Mouse (Mus musculus): Measurements from ENCODE around the gene Amh. TPM values are rescaled to one million over a fixed set of nuclear protein-coding genes. Genes with fewer than 3 reads are reported as not detected.

Amh gene
- polyA plus RNA-seq, 1 experiment = 0.43 TPM

DNA sequence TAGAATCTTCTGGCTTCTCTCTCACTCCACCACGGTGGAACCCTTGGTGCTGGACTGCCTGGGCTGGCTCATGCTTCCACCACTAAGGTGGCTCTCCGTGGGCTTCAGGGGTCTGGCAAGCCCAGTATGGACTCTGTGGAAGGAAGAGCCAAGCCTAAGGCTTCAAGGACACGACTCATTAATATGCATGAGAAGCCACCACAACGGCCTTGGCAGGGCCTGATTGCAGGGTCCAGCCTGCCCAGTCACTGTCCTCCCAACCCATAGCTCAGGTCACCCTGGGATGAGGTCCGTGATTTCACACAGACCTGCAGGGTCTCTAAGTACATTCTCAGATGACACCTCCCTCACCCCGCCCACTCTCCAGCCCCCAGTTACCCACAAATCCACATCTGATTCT is 34.8 kb downstream of the Amh start:
- Histone ChIP-seq H3K4me1 (ENCODE audit: control insufficient read depth) (peaks cover 17% of the 10 kb centered on the region), H3K4me3 (replicated peaks) (no peak overlapping the region), H3K27me3 (ENCODE audit: control insufficient read depth) (peaks cover 97% of the 10 kb centered on the region), H3K9me3 (ENCODE audit: control insufficient read depth, low read length) (peaks cover 11% of the 10 kb centered on the region), H3K36me3 (ENCODE audit: control insufficient read depth) (no peaks in the 10 kb centered on the region)
- TF ChIP-seq GATA1 (IDR thresholded peaks at IDR 0.05; ENCODE audit: low read length) (no peak), TAL1 (IDR thresholded peaks at IDR 0.05; ENCODE audit: low read length) (no peak)

GRCm38 (mm10) chr10:80841685-80842084 is 36.6 kb downstream of the Amh start:
- no peaks in the 10 kb centered on the region for H3K36me3 ChIP-seq (ENCODE audit: control insufficient read depth)
- H3K9me3 ChIP-seq (ENCODE audit: control insufficient read depth, low read length) = no peaks in the 10 kb centered on the region; the same call in 1 of the 2 replicates
- H3K4me3 ChIP-seq (replicated peaks) = no peak overlapping the region
- TF ChIP-seq TAL1 (IDR thresholded peaks at IDR 0.05; ENCODE audit: low read length) (no peak), GATA1 (IDR thresholded peaks at IDR 0.05; ENCODE audit: low read length) (no peak)
- peaks cover 14% of the 10 kb centered on the region for H3K4me1 ChIP-seq (ENCODE audit: control insufficient read depth)
- peaks cover 97% of the 10 kb centered on the region for H3K27me3 ChIP-seq (ENCODE audit: control insufficient read depth)

GRCm38 (mm10) chr10:80842334-80842733 is 37.3 kb downstream of the Amh start:
- Histone ChIP-seq H3K27me3 (ENCODE audit: control insufficient read depth) (peaks cover 96% of the 10 kb centered on the region), H3K4me3 (replicated peaks) (no peak overlapping the region), H3K4me1 (ENCODE audit: control insufficient read depth) (peaks cover 8% of the 10 kb centered on the region)

GRCm38 (mm10) chr10:80843087-80843930 is 38.3 kb downstream of the Amh start:
- TF ChIP-seq TAL1 (IDR thresholded peaks at IDR 0.05; ENCODE audit: low read length) (no peak), GATA1 (IDR thresholded peaks at IDR 0.05; ENCODE audit: low read length) (no peak)
- no peaks in the 10 kb centered on the region; the same call in 1 of the 2 replicates for H3K9me3 ChIP-seq (ENCODE audit: control insufficient read depth, low read length)
- H3K4me3 ChIP-seq (replicated peaks) = no peak overlapping the region
- peaks cover 8% of the 10 kb centered on the region for H3K4me1 ChIP-seq (ENCODE audit: control insufficient read depth)
- H3K27me3 ChIP-seq (ENCODE audit: control insufficient read depth) = peaks cover 86% of the 10 kb centered on the region
- H3K36me3 ChIP-seq (ENCODE audit: control insufficient read depth) = no peaks in the 10 kb centered on the region

More at GRCm38 (mm10) chr10:80842334-80842733, 37.3 kb downstream of the Amh start:
- no peaks in the 10 kb centered on the region for H3K36me3 ChIP-seq (ENCODE audit: control insufficient read depth)
- TF ChIP-seq TAL1 (IDR thresholded peaks at IDR 0.05; ENCODE audit: low read length) (no peak), GATA1 (IDR thresholded peaks at IDR 0.05; ENCODE audit: low read length) (no peak)
- H3K9me3 ChIP-seq (ENCODE audit: control insufficient read depth, low read length) = no peaks in the 10 kb centered on the region; the same call in 1 of the 2 replicates

- no peak within 1 kb of the TSS for H3K4me3 ChIP-seq (replicated peaks)
- H3K4me1 ChIP-seq (ENCODE audit: control insufficient read depth) = peaks cover 15% of the 10 kb centered on the region
- no peaks in the 10 kb centered on the region for H3K36me3 ChIP-seq (ENCODE audit: control insufficient read depth)
- peaks cover 79% of the 10 kb centered on the region for H3K27me3 ChIP-seq (ENCODE audit: control insufficient read depth)
- H3K9me3 ChIP-seq (ENCODE audit: control insufficient read depth, low read length) = no peaks in the 10 kb centered on the region; the same call in 1 of the 2 replicates
- TF ChIP-seq GATA1 (IDR thresholded peaks at IDR 0.05; ENCODE audit: low read length) (no peak), TAL1 (IDR thresholded peaks at IDR 0.05; ENCODE audit: low read length) (no peak)
Observed at GRCm38 (mm10) chr10:80843931-80844547, 39.0 kb downstream of the Amh start, which contains the start of gene Lingo3. Lingo3 (minus strand) TSS chr10:80844039.

DNA sequence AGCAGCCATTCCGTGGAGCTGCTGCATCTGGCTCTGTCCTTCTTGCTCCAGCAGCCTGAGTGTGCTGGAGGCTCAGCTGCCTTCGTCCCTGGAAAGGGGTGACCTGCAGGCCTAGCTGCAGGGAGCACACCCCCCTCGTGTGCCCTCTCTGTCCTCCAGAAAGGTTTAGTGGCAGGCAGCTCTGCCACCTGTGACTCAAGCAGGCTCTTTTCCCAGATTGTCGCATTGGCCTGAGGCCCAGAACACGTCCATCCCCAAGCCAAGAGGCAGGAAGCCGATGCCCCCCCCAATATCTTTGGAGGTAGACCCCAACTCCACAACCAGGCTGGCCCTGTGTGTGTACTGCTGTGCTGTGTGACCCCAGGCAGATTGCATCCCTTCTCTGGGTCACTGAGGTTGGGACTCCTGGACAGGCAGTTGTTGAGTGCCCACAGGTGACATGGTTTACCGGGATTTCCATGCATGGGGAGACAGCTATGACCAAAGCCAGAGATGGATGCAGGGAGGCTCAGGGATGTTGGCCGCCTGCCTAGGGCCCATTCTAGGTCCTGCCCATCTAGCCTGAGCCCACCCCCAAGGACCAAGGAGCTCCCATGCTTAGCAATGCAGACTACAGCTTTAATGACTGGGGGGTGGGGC is 40.1 kb downstream of the Amh start:
- Histone ChIP-seq H3K27me3 (ENCODE audit: control insufficient read depth) (peaks cover 71% of the 10 kb centered on the region), H3K4me3 (replicated peaks) (no peak overlapping the region), H3K4me1 (ENCODE audit: control insufficient read depth) (peaks cover 26% of the 10 kb centered on the region), H3K9me3 (ENCODE audit: control insufficient read depth, low read length) (no peaks in the 10 kb centered on the region; the same call in 1 of the 2 replicates), H3K36me3 (ENCODE audit: control insufficient read depth) (peaks cover 11% of the 10 kb centered on the region)
- TF ChIP-seq GATA1 (IDR thresholded peaks at IDR 0.05; ENCODE audit: low read length) = no peak
- TF ChIP-seq TAL1 (IDR thresholded peaks at IDR 0.05; ENCODE audit: low read length) = no peak

DNA sequence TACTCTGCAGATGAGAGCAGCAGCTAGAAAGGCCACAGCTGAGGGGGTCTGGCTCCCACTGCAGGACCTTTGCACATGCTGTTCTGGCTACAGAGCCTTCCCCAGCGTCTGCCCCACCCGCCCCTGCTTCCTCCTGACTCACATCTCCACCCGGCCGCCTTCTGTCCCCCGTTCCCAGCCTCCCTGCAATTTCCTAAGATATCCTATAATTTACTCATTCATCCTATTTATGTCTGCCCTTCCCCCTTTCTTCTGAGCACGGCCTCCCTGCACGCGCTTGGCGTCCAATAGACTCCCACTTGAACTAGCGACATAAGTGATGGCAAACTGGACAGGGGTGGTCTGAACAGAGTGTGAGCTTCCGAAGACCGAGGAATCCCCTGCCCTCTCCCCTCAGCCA is 40.7 kb downstream of the Amh start:
- Histone ChIP-seq H3K36me3 (ENCODE audit: control insufficient read depth) (peaks cover 16% of the 10 kb centered on the region), H3K4me1 (ENCODE audit: control insufficient read depth) (peaks cover 29% of the 10 kb centered on the region), H3K27me3 (ENCODE audit: control insufficient read depth) (peaks cover 65% of the 10 kb centered on the region), H3K4me3 (replicated peaks) (no peak overlapping the region), H3K9me3 (ENCODE audit: control insufficient read depth, low read length) (no peaks in the 10 kb centered on the region; the same call in 1 of the 2 replicates)
- TF ChIP-seq GATA1 (IDR thresholded peaks at IDR 0.05; ENCODE audit: low read length) (no peak), TAL1 (IDR thresholded peaks at IDR 0.05; ENCODE audit: low read length) (no peak)

- peaks cover 37% of the 10 kb centered on the region for H3K27me3 ChIP-seq (ENCODE audit: control insufficient read depth)
- H3K4me1 ChIP-seq (ENCODE audit: control insufficient read depth) = peaks cover 49% of the 10 kb centered on the region
- peaks cover 44% of the 10 kb centered on the region for H3K36me3 ChIP-seq (ENCODE audit: control insufficient read depth)
- no peaks in the 10 kb centered on the region; the same call in 1 of the 2 replicates for H3K9me3 ChIP-seq (ENCODE audit: control insufficient read depth, low read length)
- TF ChIP-seq TAL1 (IDR thresholded peaks at IDR 0.05; ENCODE audit: low read length) (no peak), GATA1 (IDR thresholded peaks at IDR 0.05; ENCODE audit: low read length) (no peak)
- H3K4me3 ChIP-seq (replicated peaks) = no peak overlapping the region
Observed at GRCm38 (mm10) chr10:80848571-80848970, 43.5 kb downstream of the Amh start.

Data from erythroblast, embryonic 14.5 days (primary cell).